Mouse (Mus musculus): ENCODE measurements around the gene Pex26.

The Pex26 gene

DNA sequence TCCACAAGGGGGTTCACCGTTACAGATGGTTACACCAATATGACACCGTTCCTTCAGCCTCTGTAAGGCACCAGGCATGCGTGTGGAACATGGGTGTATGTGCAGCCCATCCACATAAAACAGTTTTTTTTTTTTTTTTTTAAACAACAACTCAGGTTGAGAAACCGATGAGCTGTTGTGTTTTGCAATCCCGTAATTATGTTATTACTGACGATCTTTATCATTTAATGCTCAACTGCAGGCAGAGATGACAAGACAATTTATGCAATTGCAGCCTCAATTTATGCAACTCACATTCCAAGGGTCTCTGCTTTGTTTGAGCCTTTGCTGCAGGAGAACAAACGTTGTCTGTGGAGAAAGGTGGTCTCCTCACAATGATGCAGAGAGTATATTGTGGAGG, 3.6 kb upstream of the Pex26 start:
- TF ChIP-seq GATA4 (IDR thresholded peaks at IDR 0.05; ENCODE audit: insufficient replicate concordance, low read length): no peak

DNA sequence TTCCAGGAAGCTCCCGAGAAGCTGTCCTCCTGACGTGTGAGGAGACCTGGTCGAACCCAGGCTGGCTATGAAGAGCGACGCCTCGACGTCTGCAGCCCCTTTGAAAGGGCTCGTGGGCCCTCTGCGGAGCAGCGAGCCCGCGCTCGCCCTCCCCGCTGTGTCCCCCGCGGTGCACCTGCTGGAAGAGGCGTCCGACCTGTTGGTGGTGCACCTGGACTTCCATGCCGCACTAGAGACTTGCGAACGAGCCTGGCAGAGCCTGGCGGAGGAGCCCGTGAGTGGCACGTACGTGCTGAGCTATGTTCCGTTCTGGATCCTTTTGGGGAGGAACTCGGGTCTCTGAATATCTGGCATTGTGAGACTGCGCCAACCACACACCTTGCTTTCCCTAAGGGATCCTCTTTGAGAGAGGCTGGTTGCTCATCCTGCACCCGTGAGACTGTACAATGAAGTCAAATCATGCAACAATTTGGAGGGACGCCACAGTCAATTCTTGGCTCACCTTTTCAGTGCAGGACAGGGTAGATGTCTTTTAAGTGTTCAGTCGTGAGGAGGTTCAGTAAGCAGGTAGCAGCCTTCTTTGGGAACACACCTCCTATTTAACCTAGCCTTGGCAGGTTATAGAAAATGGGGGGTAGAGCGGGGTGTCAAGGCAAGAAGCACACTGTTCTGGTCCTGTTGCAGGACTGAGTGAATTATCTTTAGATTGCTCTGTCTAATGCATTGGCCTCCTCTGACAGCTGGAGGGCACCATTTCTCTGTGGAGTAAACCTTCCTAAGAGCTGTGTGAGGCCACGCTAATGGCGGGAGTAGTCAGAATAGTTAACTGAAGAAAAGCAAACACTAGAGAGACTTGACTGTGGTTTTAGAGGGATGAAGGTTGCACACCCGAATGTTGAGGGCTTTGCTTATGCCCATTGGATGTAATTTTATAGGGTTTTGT, 1.0 kb downstream of the Pex26 start:
- TF ChIP-seq GATA4 (IDR thresholded peaks at IDR 0.05; ENCODE audit: insufficient replicate concordance, low read length): no peak

DNA sequence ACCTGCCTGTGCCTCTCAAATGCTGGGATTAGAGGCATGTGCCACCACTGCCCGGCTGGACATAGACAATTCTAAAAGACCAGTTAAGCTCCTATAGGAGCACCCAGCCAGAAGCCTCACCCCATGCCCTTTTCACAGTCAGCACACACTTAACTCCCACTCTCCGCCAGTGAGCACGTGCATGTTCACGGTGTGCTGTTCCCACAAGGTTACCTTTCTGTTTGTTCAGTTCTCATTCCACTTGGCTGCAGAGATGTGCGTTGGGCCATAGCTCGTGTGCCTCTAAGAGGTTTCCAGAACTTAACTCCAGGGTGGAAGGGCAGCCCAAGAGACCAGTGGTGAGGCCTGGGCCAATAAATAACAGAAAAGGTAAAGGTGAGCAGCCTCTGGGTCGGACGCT, 1.8 kb downstream of the Pex26 start:
- TF ChIP-seq GATA4 (IDR thresholded peaks at IDR 0.05; ENCODE audit: insufficient replicate concordance, low read length): no peak

DNA sequence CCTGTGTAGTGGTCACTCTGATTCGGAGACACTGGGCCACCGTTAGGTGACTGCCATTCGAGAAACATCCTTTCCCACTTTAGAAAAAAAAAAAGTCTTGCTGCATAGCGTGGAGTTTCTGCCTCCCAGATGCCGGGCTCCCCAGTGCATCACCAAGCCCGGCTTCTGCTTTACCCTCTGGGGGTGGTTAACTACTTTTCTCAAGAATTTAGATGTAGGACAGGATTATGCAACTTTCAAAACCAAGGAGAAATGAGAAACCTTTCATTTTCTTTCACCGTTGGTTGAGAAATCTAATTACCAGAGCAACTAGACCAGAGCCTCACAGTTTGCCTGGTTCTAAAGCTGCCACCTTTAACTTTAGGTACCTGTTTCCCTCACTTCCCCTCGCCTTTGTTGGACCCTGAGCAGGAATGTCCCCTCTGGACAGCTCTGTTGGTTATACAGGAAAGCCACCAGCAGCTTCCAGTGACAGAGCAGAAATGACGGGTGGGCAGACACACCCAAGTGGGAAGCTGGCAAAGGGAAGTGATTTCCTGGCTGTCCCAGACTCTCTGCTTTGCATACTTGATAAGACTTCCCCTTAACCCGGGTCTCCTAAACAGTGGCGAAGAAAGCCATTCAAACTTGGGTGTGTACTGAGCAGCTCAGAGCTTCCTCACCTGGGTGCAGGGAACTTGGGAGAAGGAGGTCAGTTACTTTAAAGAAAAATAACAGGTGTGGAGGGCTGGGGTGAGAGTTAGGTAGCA, 8.0 kb downstream of the Pex26 start:
- TF ChIP-seq GATA4 (IDR thresholded peaks at IDR 0.05; ENCODE audit: insufficient replicate concordance, low read length): no peak

DNA sequence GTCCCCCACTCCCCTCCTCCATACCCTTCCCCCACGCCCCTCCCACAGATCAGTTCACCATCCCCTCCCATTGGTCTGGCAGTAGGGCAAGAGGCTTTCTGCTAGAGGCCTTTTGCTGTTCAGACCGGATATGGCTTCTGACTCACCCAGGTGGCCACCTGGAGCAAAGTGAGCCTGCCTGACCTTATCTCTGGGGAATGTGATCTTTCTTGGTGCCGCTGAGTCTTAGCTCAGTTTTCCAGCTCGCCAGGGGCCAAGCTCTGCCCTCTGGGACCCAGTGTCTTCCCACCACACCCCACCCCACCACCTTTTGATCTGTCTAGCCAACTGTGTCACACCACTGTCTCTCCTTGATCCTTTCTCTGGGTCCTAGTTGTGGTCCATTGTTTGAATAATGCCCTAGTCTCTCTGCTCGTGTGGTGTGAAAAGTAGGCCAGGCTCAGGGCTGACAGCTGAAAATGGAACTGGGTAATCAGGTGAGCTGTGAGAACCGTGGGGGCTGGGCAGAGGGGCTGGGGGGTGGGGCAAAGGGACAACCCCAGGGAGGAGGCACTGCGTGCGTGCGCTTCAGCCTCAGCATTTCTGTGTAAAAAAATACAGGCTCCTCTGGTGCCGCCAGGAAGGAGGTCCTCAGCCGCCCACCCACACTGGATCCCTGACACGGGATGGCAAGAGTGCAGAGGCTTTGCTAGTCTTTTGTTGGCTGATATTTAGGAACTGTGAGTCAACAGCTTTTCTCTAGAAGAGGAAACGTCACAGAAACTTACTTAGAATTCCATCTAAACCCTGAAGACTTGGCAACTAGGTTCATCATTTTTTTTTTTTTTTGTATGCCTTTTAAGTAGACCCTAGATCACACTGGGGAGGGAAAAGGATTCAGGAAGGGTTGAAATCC, 10.8 kb downstream of the Pex26 start:
- no peak for TF ChIP-seq GATA4 (IDR thresholded peaks at IDR 0.05; ENCODE audit: insufficient replicate concordance, low read length)

DNA sequence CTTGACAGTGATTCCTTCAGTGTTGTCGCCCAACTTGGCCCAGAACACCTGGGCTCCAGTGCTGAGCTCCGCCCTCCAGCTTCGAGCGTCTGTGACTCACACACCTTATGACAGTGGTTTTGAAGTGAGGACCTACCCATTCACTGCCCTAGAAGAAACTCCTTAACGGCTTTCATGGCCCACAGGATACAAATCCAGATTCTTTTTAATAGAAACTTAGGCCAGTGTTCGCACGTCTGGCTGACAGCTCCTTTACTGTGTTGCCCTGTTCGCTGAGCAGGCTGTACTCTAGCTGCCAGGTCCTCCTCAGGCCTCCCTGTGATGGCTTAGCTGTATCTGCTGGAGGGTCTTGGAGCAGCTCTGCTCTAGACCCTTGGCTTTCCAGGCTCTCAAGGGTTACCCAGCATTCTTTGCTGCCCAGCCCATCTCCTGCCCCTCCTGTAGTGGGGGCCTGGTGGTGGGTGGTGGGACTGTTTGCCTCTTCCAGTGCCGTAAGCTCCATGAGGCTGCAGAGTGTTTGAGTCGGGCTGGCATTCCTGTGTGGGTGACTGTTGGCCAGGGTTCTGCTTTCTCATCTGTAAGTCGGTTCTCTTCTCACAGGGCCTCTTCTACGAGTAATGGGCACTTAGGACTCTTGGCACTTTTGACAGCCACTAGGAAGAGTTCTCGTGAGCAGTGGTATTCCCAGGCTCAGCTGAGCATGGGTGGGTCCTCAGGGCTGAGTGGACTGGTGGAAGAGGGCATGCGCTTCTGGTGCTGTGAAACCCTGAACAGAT, 11.7 kb downstream of the Pex26 start:
- TF ChIP-seq GATA4 (IDR thresholded peaks at IDR 0.05; ENCODE audit: insufficient replicate concordance, low read length): no peak

DNA sequence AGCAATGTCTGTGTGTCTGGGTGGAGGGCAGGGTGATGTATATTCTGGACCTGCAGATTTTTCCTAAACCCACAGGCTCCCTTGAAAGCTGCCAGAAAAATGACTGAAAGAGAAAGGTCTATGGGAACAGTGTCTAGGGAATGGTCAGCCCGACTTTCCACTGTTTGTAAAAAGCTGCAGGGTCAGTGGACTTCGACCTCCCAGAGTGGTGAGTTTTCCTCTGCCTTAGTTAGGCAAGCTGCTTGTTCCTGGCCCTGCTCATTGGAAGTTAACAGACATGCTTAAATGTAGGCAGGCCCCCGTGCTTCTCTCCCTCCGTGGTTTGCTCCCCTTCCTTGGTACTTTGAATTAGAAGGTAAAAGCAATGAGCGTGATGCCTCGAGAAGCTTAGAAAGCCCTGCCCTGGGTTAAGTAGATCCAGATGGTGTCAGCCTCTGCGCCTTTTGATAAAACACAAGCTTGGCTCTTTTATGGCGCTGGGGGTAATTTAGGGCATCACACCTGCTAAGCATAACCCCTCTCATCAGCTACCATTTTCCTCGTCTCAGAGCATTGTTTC, 14.4 kb downstream of the Pex26 start:
- no peak for TF ChIP-seq GATA4 (IDR thresholded peaks at IDR 0.05; ENCODE audit: insufficient replicate concordance, low read length)

DNA sequence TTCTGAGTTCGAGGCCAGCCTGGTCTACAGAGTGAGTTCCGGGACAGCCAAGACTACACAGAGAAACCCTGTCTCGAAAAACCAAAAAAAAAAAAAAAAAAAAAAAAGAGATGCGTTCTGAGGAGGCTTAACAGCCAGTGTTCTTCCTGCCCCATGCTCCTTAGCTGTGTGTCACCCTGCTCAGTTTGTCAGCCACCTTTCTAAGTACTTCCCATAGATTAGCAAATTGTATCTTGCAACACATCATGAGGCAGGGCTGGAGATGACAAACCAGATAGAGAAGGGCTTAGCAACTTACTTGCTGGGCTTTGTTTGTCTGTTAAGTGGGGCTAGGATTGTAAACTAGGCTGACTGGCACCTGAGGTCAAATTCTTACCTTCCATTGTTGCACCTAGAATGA, 17.0 kb downstream of the Pex26 start:
- TF ChIP-seq GATA4 (IDR thresholded peaks at IDR 0.05; ENCODE audit: insufficient replicate concordance, low read length): no peak

DNA sequence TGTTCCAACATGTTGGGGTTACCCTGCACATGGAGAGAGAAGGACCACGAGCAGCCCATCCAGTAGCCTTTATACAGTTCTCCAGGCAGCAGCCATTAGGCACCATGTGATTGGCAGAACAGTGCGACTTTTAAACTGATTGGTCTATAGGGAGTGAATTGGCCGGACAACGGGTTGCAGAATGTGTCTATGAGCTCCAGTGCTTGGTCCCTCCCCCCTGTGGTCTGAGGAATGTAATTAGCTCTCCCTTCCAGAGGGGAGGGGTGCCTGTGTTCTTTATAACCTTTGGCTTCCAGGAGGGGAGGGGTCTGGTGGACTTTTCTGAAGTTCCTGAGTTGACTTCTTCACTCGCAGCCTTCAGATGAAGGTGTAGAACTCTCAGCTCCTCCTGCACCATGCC, 18.6 kb downstream of the Pex26 start:
- TF ChIP-seq GATA4 (IDR thresholded peaks at IDR 0.05; ENCODE audit: insufficient replicate concordance, low read length): no peak

DNA sequence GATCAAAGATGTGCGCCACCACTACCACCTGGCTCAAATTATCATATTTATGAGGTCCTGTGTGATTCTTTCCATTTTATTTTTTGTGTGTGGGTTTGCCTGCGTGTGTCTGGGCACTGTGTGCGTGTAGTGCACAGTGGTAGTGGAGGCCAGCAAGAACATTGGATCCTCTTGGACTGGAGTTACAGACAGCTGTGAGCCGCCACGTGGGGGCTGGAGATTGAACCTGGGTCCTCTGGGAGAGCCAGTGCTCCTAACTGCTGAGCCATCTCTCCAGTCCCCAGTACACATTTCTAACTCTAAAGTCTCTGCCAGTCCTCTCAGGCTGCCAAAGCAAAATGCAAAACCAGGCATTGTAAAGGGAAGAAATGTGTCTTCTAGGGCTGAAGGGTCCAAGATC, 23.0 kb downstream of the Pex26 start:
- no peak for TF ChIP-seq GATA4 (IDR thresholded peaks at IDR 0.05; ENCODE audit: insufficient replicate concordance, low read length)

DNA sequence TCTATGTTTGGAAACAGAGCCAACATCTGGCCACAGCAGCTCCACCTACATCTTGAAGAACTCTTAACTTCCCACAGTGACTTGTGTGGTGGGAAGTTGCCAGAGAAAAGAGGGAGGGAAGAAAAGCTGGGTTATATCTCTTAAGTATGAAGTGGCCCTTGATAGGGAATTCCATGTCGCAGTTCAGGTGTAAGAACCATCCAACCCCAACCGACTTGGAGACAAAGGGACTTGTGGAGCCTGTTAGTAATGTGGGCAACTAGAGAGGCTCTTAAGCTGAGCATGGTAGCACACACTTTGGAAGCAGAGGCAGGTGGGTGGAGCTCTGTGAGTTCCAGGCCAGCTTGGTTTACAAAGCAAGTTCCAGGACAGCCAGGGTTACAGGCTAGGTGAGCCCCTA, 26.1 kb downstream of the Pex26 start:
- TF ChIP-seq GATA4 (IDR thresholded peaks at IDR 0.05; ENCODE audit: insufficient replicate concordance, low read length): no peak

DNA sequence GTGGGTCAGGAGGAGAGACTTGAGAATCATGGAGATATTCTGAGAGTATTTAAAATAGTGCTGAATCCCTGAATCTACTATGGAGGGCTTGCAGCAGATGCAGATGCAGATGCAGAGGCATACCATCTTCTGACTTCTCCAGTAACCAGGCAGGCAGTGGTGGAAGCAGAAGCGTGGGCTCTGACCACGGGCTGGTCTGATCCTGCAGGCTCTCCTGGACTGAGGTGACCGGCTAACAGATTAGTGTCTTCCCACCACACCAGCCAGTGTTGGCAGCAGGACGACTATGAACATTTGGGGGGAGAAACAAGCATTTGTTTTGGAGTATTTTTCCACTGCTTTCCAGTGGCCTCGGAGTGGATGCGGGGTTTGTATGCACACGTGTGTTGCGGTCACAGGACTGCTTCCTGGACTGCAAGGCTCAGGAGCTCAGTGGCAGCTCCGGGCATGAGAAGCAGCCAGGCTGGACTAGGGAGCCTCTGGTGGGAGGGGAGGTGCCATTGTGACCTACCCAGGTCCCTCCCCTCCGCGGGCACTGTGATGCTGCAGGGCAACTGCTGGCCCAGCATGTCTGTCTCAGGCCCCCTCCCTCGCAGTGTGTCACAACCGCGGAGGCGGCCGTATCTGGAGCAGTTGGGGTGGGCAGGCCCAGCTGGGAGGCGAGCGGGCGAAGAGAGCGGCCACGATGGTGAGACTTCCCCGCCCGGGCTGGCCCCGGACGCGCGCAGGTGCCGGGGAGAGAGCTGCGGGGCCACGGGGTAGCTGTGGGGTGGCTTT, 26.9 kb downstream of the Pex26 start, which contains the start of gene Tuba8:
Gene Tuba8 (plus strand): TSS at position 548 of the 777 bp plus-strand sequence.
- TF ChIP-seq GATA4 (IDR thresholded peaks at IDR 0.05; ENCODE audit: insufficient replicate concordance, low read length): no peak

DNA sequence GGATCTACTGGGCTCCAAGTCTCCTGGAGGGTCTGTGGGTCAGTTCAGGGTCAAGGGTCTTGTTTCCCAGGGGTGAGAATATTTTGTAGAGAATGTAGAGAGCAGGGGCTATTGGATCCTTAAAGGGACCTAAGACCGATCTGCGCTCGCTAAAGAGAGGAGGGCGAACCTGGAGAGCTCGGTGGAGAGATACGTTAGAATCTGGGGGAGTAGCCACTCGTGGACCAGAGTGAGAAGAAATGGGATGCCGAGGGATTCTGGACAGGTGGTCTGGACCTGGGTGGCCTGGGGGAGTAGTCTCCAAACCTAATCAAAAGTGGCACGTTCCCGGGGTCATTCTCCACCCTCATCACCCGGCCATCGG, 27.4 kb downstream of the Pex26 start:
- no peak for TF ChIP-seq GATA4 (IDR thresholded peaks at IDR 0.05; ENCODE audit: insufficient replicate concordance, low read length)
